Mouse (Mus musculus) lung, postnatal 25 days (tissue): ENCODE data around the gene Trmt1.

Source experiments
- DNase-seq: peaks from one replicate; pipeline ENCODE4 v3.0.0; 2022; ENCODE audit warnings: low spot score

Gene Trmt1

DNA sequence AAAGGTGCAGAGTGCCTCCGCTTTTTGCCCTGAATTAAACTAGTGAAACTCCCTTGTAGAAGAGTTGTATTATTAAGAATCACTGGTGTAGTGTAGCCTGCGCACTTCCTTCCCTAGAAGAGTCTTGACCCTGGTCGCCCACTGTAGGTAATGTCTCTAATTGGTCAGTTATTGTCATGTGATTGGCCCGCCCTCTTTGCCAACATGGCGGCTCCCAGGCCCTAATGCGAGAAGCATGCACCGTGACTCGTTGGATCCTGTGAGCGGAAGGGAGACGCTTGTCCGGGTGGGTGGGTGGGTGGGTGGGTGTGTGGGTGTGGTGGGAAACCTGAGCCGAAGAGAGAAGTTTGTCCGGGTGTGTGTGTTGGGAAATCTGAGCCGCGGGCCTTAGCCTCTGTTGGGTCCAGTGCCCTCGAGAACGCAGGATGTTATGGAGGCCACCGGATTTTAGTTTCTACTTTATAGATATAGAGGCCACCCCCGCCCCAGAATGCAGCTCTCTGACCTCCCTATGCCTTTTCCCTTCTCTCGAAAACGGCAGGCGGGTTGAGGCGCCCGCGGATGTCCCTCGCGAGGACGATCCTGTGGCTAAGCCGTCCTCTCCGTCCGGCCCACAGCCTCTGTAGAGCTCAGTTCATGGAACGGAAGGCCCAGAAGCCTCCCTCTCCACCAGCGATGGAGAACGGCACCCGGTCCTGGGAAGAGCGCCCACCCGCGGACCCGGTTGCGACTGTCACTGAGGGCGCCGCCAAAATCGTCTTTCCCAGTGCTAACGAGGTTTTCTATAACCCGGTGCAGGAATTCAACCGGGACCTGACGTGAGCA, 3.2 kb downstream of the Trmt1 start:
- DNase-seq = peak; percentile 95

- DNase-seq = no peak
These were observed 7.2 kb downstream of the Trmt1 start for GRCm38 (mm10) chr8:84693332-84693731.

- DNase-seq = no peak
These were observed 9.0 kb downstream of the Trmt1 start for GRCm38 (mm10) chr8:84695140-84695539.

- DNase-seq = no peak
These were observed 11.3 kb downstream of the Trmt1 start for GRCm38 (mm10) chr8:84697166-84698130.

- no peak for DNase-seq
These were observed 12.2 kb downstream of the Trmt1 start for GRCm38 (mm10) chr8:84698288-84698687.

GRCm38 (mm10) chr8:84698929-84699401, 12.9 kb downstream of the Trmt1 start:
- peak; percentile 89 for DNase-seq

- peak; percentile 78 for DNase-seq
These were observed 13.8 kb downstream of the Trmt1 start for GRCm38 (mm10) chr8:84699861-84700322.

- DNase-seq = no peak
These were observed 14.4 kb downstream of the Trmt1 start for GRCm38 (mm10) chr8:84700526-84700925.

GRCm38 (mm10) chr8:84700941-84701911, 15.1 kb downstream of the Trmt1 start, which contains the start of gene Lyl1:
Lyl1 (plus strand) TSS chr8:84701457.
- DNase-seq = peak; percentile 89

DNA sequence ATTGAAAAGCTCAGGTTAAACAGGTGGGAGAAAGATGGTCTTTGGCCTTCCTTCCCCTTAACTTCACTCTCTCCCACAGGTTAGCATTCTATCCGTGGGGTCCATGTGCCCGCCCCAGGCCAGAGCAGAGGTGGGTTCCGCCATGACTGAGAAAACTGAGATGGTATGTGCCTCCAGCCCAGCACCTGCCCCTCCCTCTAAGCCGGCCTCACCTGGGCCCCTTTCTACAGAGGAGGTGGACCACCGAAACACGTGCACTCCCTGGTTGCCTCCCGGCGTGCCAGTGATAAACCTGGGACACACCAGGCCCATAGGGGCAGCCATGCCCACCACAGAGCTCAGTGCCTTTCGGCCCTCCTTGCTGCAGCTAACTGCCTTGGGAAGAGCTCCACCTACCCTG, 16.5 kb downstream of the Trmt1 start:
- DNase-seq = no peak

GRCm38 (mm10) chr8:84702963-84703465, 16.9 kb downstream of the Trmt1 start:
- no peak for DNase-seq

DNA sequence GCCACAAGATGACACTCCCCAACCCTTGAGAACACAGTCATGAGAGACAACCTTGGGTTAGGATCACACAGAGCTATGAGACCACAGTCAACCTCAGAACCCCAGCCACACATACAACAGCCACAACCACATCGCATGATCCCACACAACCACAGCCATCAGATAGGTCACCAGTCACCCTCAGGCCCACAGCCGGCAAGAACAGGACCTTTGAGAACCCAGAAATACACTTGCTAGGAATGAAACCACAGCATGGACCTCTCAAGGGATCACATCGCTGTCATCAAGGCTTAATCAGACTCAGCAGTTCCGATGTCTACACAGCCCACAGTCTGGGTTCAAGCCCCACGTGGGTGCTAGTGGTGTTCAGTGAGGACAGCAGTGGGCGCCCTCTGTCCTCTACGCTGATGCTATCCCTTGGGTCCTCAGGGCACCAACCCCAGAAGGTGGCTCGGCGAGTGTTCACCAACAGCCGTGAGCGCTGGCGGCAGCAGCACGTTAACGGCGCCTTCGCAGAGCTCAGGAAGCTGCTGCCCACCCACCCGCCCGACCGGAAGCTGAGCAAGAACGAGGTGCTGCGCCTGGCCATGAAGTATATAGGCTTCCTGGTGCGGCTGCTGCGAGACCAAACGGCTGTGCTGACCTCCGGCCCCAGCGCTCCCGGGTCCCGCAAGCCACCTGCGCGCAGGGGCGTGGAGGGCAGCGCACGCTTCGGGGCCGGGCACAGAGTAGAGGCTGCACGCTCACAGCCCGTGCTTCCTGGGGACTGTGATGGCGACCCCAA, 17.6 kb downstream of the Trmt1 start:
- no peak for DNase-seq

DNA sequence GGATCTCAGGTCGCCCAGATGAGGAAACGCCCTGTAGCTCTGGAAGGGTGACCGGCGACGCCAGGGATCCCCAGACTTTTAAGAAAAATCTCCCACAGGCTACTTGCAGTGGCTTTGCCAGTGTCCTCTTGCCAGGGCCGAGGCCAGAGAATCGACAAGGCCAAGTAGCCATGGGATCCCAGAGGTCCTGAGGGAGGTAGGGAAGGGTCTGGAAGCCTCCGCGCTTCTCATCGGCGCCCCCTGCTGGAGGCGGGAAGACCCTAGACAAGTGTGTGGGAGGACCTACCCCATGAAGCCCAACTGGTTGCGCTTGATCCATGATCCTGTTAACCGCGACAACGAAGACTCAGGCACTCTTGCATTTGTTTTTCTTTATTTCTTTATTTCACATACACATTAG, 18.2 kb downstream of the Trmt1 start:
- peak; percentile 86 for DNase-seq

DNA sequence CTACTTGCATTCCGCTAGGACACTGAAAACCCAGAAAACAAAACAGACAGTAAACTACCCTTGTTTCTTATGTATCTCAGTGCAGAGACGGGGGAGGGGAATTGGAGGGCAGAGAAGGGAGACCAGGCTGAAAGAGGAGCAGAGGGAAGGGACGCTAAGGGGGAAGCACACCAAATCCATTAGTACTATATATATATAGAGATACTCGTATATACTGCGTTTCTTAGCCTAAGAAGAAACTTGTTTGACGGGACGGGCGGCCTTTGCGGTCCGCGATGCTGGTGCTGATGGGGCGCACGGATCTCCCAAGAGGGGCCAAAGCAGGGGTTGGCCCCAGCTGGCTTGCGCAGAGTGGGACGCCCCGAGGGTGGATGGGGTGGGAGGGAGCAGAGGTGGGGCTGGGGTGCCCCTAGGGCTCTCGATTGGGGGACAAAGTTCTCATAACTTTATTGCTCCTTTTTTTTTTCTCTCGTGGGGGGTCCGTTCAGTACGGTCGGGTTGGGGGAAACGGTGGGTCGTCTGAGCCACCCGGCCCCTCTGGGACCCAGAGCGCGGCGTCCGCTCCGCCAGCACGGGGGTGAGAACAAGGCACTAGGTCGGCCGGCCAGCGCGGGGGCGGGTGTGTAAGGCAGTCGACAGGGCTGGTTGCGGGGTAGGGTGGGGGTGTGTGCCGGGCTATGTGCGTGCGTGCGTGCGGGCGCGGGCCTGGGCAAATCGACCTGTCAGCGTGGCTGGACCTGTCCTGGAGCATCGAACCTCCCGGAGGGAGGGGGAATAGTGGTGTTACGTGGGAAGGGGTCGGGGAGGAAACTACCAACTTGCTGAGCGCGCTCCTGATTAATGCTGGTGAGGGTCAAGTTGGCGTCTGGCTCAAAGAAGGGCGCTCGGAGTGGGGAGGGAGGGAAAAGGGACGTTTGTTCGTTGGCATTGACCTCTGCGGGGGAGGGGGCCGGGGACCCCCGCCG, 19.0 kb downstream of the Trmt1 start:
- no peak for DNase-seq

DNA sequence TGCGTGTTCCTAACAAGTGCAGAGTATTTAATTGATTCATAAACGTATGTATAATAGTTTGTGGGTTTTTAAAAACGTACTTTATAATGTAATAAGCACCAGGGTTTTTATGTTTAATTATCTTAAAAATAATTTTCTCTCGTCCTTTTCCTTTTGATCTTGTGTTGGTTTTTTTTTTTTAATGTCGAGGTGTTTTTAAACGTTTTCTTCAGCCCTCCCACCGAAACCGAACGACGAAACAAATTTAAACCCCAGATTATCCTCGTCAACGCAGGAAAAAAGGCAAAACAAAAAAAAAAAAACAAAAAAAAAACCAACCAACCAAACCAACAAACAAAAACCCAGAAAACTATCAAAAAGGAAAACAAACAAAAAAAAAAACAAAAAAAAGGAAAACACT, 19.9 kb downstream of the Trmt1 start:
- no peak for DNase-seq

- DNase-seq = no peak
These were observed 20.6 kb downstream of the Trmt1 start for GRCm38 (mm10) chr8:84706610-84707266.

DNA sequence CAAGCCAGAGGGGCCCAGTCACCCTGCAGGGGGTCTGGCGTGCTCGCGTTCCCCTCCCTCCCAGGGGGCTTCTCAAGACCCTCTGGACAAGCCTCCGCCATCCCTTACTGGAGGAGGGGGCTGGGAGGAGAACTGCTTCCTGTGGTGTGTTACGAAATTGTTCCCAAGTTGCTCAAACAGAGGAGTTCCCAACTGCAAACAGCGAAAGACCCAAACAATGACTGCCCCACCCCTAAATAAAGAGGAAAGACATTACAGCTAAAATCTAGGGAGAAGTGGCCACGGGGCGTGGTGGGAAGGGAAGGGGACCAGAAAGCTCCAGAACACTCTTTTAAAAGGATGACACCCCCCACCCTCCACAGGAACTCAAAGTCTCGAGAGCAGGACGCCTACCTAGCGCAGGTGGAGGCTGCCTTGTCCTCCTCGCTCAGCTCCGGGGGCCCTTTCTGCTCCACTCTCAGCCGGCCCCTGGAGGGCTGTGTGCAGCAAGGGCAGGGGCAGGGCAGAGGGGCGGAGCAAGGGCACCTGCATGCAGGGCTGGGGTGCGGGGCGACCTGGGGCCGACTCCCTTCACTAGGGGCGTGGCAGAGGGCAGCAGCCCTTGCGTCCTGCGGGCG, 21.3 kb downstream of the Trmt1 start:
- DNase-seq = peak; percentile 87

- no peak for DNase-seq
These were observed 22.0 kb downstream of the Trmt1 start for GRCm38 (mm10) chr8:84708071-84708541.
